Comparison of ENCODE assay signal across 21 mouse cellular contexts in genomic region chr10:60294621-60295020, GRCm38 (mm10). TPM values are rescaled to one million over a fixed set of nuclear protein-coding genes. Genes with fewer than 3 reads are reported as not detected.
DNase-seq lines count a peak whose midpoint lies in the region; ATAC-seq and TF ChIP-seq lines count a peak whose summit lies in the region.
"Had no signal": no experiment of that assay in that cellular context is flagged by ENCODE, and none has a peak within 500 bp of the region (broad histone marks: within the 10 kb centered on the region; RNA-seq: fewer than 3 reads in every experiment).

No protein-coding gene starts in this region.

- peak; percentile 66 for DNase-seq in kidney, adult 11 months
- no peak for DNase-seq in layer of hippocampus, adult 2 months (ENCODE audit: low spot score in 2 of 2)
- DNase-seq in layer of hippocampus, adult 18-20 months (ENCODE audit: low spot score in 2 of 2), result no peak
- peak; percentile 48 to 73 for DNase-seq in kidney, postnatal 25 days
- DNase-seq in ovary, postnatal 14 days (ENCODE audit: low spot score), result no peak
- no peak for DNase-seq in adrenal gland, postnatal 10 days
- DNase-seq: adrenal gland, postnatal 14 days; B cell, adult 2 months; cerebellum, adult 9-11 months; cerebellum, postnatal 36 days; gastrocnemius, postnatal 10 days; heart, adult 2 months; heart, postnatal 14 days had no signal

- H3K4me3 ChIP-seq in kidney, embryonic 15.5 days (replicated peaks), result no peak overlapping the region
- no peak overlapping the region for H3K4me3 ChIP-seq in layer of hippocampus, adult 2 months
- H3K4me3 ChIP-seq: embryonic facial prominence, embryonic 13.5 days; forebrain, embryonic 12.5 days; heart, adult 2 months; heart, embryonic 15.5 days had no signal

- H3K27ac ChIP-seq in kidney, embryonic 15.5 days, result no peak overlapping the region
- H3K27ac ChIP-seq in layer of hippocampus, adult 2 months, result peak overlapping the region; percentile 4; the same call in 1 of the 2 replicates
- H3K27ac ChIP-seq: embryonic facial prominence, embryonic 13.5 days; forebrain, embryonic 12.5 days; heart, adult 2 months; heart, embryonic 15.5 days had no signal

- ATAC-seq in kidney, embryonic 15.5 days (replicated peaks; ENCODE audit: low FRiP score), result no peak
- ATAC-seq: CD4-positive, CD25-positive, alpha-beta regulatory T cell, adult 4 months; forebrain, embryonic 16.5 days had no signal

- 83% methylated on average over 7 of the region's 7 CpGs for WGBS in kidney, embryonic 15.5 days

- no peaks in the 10 kb centered on the region for H3K27me3 ChIP-seq in kidney, embryonic 15.5 days
- H3K27me3 ChIP-seq: embryonic facial prominence, embryonic 13.5 days; forebrain, embryonic 12.5 days; heart, embryonic 15.5 days had no signal

- no peaks in the 10 kb centered on the region for H3K9me3 ChIP-seq in kidney, embryonic 15.5 days (replicated peaks)
- H3K9me3 ChIP-seq: embryonic facial prominence, embryonic 13.5 days; forebrain, embryonic 12.5 days; G1E; heart, embryonic 15.5 days had no signal

- peaks cover 18% of the 10 kb centered on the region for H3K4me1 ChIP-seq in kidney, embryonic 15.5 days

- no peak overlapping the region for H3K9ac ChIP-seq in kidney, embryonic 15.5 days
- H3K9ac ChIP-seq: embryonic facial prominence, embryonic 13.5 days; forebrain, embryonic 12.5 days; heart, embryonic 15.5 days had no signal

- peaks cover 69% of the 10 kb centered on the region for H3K36me3 ChIP-seq in kidney, embryonic 15.5 days

- TF ChIP-seq CTCF in layer of hippocampus, adult 2 months (conservative IDR thresholded peaks at IDR 0.05), result no peak

- no peak overlapping the region for H3K4me2 ChIP-seq in kidney, embryonic 15.5 days
- H3K4me2 ChIP-seq: embryonic facial prominence, embryonic 13.5 days; forebrain, embryonic 12.5 days; heart, embryonic 11.5 days; heart, embryonic 15.5 days had no signal

RNA-seq across cellular contexts. Expression of gene Psap, which starts 17.2 kb away (rescaled TPM):
- 132 and 162 TPM in 2 replicates for polyA plus RNA-seq in kidney, embryonic 15.5 days (2015; fragmentation: Nextera tagmentation; extraction: Ambion mirVana)
- total RNA-seq in layer of hippocampus, adult 2 months (2021), result 1,000 to 10,000 TPM; 1,331 to 1,399 TPM
- total RNA-seq in layer of hippocampus, adult 18-20 months (2021), result 1,000 to 10,000 TPM; 1,436 to 1,491 TPM
- total RNA-seq in adrenal gland, postnatal 10 days (2021), result 100 to 1,000 TPM; 882 to 922 TPM

RNA-seq across cellular contexts. Expression of gene Vsir, which starts 52.0 kb away (rescaled TPM):
- polyA plus RNA-seq in kidney, embryonic 15.5 days (2015; fragmentation: Nextera tagmentation; extraction: Ambion mirVana), result 3.9 and 4.2 TPM in 2 replicates
- 10 to 100 TPM; 17.6 to 23.2 TPM for total RNA-seq in layer of hippocampus, adult 2 months (2021)
- 10 to 100 TPM; 23.9 to 26.0 TPM for total RNA-seq in layer of hippocampus, adult 18-20 months (2021)
- 10 to 100 TPM; 20.1 to 21.0 TPM for total RNA-seq in adrenal gland, postnatal 10 days (2021)

Comparison
In these comparisons a context has a peak if more than half of its experiments do, and no peak if none do; other contexts are left out.
1. DNase-seq: peak in kidney, adult 11 months (single experiment) and kidney, postnatal 25 days (2 of 2); none in layer of hippocampus, adult 2 months (0 of 2), layer of hippocampus, adult 18-20 months (0 of 2), ovary, postnatal 14 days (single experiment) and adrenal gland, postnatal 10 days (single experiment).